Mouse (Mus musculus) thymus, adult 2 months (tissue): Measurements from ENCODE around the gene Rsbn1. TPM values are rescaled to one million over a fixed set of nuclear protein-coding genes. Genes with fewer than 3 reads are reported as not detected.

Source experiments
- DNase-seq: peaks from one replicate; pipeline ENCODE4 v3.0.0; 2021
- H3K27ac ChIP-seq: fragments of 200-500 bp; 2 replicates; pipeline ENCODE4 v1.5.1; 2012; ENCODE audit warnings: low read length, control low read depth; ENCODE audit not compliant: control insufficient read depth, insufficient read depth
- H3K27me3 ChIP-seq: fragments of 200-500 bp; 2 replicates; pipeline ENCODE4 v1.6.1; 2012; ENCODE audit warnings: mild to moderate bottlenecking, low read length, moderate library complexity, mixed read lengths; ENCODE audit not compliant: control insufficient read depth, insufficient read depth
- H3K36me3 ChIP-seq: fragments of 200-500 bp; 2 replicates; pipeline ENCODE4 v1.6.1; 2012; ENCODE audit warnings: mild to moderate bottlenecking, low read length, moderate library complexity; ENCODE audit not compliant: control insufficient read depth, insufficient read depth
- H3K4me1 ChIP-seq: fragments of 200-500 bp; replicated peaks from 2 replicates; pipeline ENCODE4 v1.6.1; 2012; ENCODE audit warnings: low read length; ENCODE audit not compliant: control insufficient read depth, insufficient read depth
- H3K4me3 ChIP-seq: fragments of 200-500 bp; 2 replicates; pipeline ENCODE4 v1.5.1; 2012; ENCODE audit warnings: mild to moderate bottlenecking, low read length, control low read depth, moderate library complexity; ENCODE audit not compliant: control insufficient read depth, insufficient read depth
- CTCF ChIP-seq: fragments of 200-500 bp; IDR thresholded peaks from 2 replicates; pipeline ENCODE4 v1.5.1; 2012; ENCODE audit warnings: mild to moderate bottlenecking, control low read depth, low read length, moderate library complexity, borderline replicate concordance; ENCODE audit not compliant: control insufficient read depth, poor library complexity, insufficient read depth; ENCODE audit errors: extremely low read depth
- POLR2A ChIP-seq: fragments of 200-500 bp; IDR thresholded peaks from 2 replicates; pipeline ENCODE4 v1.6.1; 2012; ENCODE audit warnings: mild to moderate bottlenecking, low read length, control low read depth, moderate library complexity; ENCODE audit not compliant: control insufficient read depth, poor library complexity, insufficient read depth; ENCODE audit errors: extremely low read depth
- WGBS: fragments of 180-500 bp; shearing (Covaris S2); methylation state at CpG from one replicate; pipeline ENCODE4 v1.1.7; 2018; 5-methylcytosine and 5-hydroxymethylcytosine counted together
- polyA plus RNA-seq: library from polyadenylated mRNA; depleted of rRNA; stranded (reverse); fragments of >200 nt; gene quantifications from 2 replicates; pipeline ENCODE4 v1.2.3, GENCODE M21; 2012; rRNA removed

The Rsbn1 gene
- 10.9 and 12.9 TPM in 2 replicates for polyA plus RNA-seq

GRCm38 (mm10) chr3:103914010-103914669 is at the start of gene Rsbn1:
Gene Rsbn1 (plus strand): TSS chr3:103914120.
- peak within 1 kb of the TSS; percentile 95 for H3K4me3 ChIP-seq
- peak within 1 kb of the TSS; percentile 86 for H3K27ac ChIP-seq
- DNase-seq: peak; percentile 95
- WGBS: under 1% methylated on average over 55 of the region's 55 CpGs
- H3K27me3 ChIP-seq: no peaks in the 10 kb centered on the region
- H3K36me3 ChIP-seq: peaks cover 16% of the 10 kb centered on the region
- TF ChIP-seq POLR2A (peak; percentile 95), CTCF (peak; percentile 72; the same call in 1 of the 2 replicates)
- no peaks in the 10 kb centered on the region for H3K4me1 ChIP-seq

GRCm38 (mm10) chr3:103864200-103864599 is 49.7 kb upstream of the Rsbn1 start:
- H3K27ac ChIP-seq: no peak overlapping the region
- no peak for TF ChIP-seq POLR2A
- TF ChIP-seq CTCF: no peak
- no peak for DNase-seq

DNA sequence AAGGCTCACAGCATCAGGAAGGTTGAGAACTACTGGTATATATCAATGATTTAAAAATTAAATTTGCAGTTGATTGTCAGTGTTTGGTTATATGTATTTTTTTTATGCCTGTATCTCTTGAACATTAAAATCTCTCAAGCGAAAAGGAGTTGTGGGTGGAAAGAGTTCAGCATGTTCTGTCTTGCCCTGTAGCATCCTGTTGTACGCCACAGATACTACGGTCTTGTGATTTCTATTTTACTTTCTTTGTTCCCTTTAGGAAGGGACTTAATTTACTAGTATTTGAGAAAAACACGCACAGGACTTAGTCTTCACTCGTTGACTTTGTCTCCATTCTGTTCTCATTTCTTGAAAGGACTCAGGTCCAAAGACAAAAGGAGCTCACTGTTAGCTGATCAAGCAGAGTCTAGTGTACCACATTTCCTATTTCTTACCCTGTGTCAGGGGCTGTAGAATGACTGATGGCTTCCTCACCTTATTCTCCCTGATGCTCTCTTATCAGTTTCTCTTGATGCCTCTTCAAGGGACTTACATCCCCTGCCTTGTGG is 46.4 kb upstream of the Rsbn1 start:
- no peak for DNase-seq
- H3K27ac ChIP-seq: peak overlapping the region; percentile 13; the same call in 1 of the 2 replicates
- H3K4me3 ChIP-seq: no peak overlapping the region
- no peaks in the 10 kb centered on the region for H3K27me3 ChIP-seq
- TF ChIP-seq POLR2A: no peak
- no peak for TF ChIP-seq CTCF
- WGBS: 55% methylated on average over 5 of the region's 5 CpGs
- H3K4me1 ChIP-seq: peaks cover 12% of the 10 kb centered on the region
- peaks cover 3% of the 10 kb centered on the region; the same call in 1 of the 2 replicates for H3K36me3 ChIP-seq

More at GRCm38 (mm10) chr3:103864200-103864599, 49.7 kb upstream of the Rsbn1 start:
- Histone ChIP-seq H3K4me3 (no peak overlapping the region), H3K4me1 (peaks cover 14% of the 10 kb centered on the region), H3K27me3 (no peaks in the 10 kb centered on the region), H3K36me3 (peaks cover 3% of the 10 kb centered on the region; the same call in 1 of the 2 replicates)
- 92% methylated on average over 6 of the region's 6 CpGs for WGBS

GRCm38 (mm10) chr3:103868008-103868407 is 45.9 kb upstream of the Rsbn1 start:
- Histone ChIP-seq H3K27me3 (no peaks in the 10 kb centered on the region), H3K27ac (peak overlapping the region; percentile 13; the same call in 1 of the 2 replicates), H3K36me3 (peaks cover 3% of the 10 kb centered on the region; the same call in 1 of the 2 replicates), H3K4me1 (peaks cover 12% of the 10 kb centered on the region), H3K4me3 (no peak overlapping the region)
- 18% methylated on average over 4 of the region's 4 CpGs for WGBS
- DNase-seq: no peak
- no peak for TF ChIP-seq CTCF

DNA sequence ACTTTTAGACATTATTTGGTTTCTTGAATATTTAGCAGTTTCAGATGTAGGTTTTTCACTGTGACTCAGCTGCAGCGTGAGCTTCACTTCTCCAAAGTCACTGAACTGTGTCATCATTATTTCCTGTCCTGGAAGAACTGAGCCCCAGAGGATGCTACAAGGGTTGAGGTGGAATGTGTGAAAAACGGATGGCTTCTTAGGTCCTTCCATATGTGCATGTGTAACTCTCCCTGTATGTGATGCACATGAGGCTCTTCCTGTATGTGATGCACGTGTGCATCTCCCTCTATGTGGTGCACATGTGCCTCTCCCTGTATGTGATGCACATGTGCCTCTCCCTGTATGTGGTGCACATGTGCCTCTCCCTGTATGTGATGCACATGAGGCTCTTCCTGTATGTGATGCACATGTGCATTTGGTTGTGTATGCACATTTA is 41.2 kb upstream of the Rsbn1 start:
- Histone ChIP-seq H3K4me3 (no peak overlapping the region), H3K36me3 (peaks cover 36% of the 10 kb centered on the region)
- 43% methylated on average over 3 of the region's 3 CpGs for WGBS

DNA sequence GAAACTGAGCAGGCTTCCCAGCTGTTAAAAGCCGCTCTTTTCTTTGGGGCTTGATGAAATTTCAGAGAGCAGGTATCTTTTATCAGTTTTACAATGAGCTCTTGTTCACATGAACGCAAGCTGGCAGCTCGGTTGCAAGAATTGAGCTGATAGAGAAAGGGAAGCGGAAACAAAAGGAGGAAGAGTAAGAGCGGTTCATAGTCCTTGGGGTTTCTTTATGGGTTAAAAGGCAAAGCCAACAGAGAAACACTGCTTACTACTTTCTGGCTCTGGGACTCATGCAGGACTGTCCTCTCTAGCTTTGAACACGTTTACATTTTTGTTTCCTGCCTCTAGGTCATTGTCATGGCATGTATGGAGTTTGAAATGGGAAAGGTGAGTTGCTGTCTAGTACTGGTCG is 39.6 kb upstream of the Rsbn1 start:
- TF ChIP-seq CTCF (no peak), POLR2A (no peak)
- Histone ChIP-seq H3K4me1 (peaks cover 3% of the 10 kb centered on the region), H3K27ac (no peak overlapping the region), H3K27me3 (no peaks in the 10 kb centered on the region), H3K36me3 (peaks cover 49% of the 10 kb centered on the region), H3K4me3 (no peak overlapping the region)
- DNase-seq: no peak
- WGBS: 84% methylated on average over 7 of the region's 7 CpGs

More for the DNA sequence above, 41.2 kb upstream of the Rsbn1 start:
- TF ChIP-seq CTCF (no peak), POLR2A (no peak)
- H3K27me3 ChIP-seq: no peaks in the 10 kb centered on the region
- H3K27ac ChIP-seq: no peak overlapping the region
- DNase-seq: no peak
- peaks cover 3% of the 10 kb centered on the region for H3K4me1 ChIP-seq

- peaks cover 78% of the 10 kb centered on the region for H3K36me3 ChIP-seq
- no peak overlapping the region for H3K4me3 ChIP-seq
- DNase-seq: peak; percentile 48
- TF ChIP-seq POLR2A (no peak), CTCF (no peak)
- peak overlapping the region; percentile 86 for H3K27ac ChIP-seq
- 4% methylated on average over 11 of the region's 11 CpGs for WGBS
- no peaks in the 10 kb centered on the region for H3K27me3 ChIP-seq
- H3K4me1 ChIP-seq: peaks cover 15% of the 10 kb centered on the region
Observed at GRCm38 (mm10) chr3:103885946-103886345, 28.0 kb upstream of the Rsbn1 start.
